Mouse (Mus musculus) retina, embryonic 14.5 days (tissue): ENCODE measurements around the gene Lrrc45.

ENCODE experiments used
- DNase-seq: peaks from one replicate; pipeline ENCODE4 v3.0.0-alpha.2; 2015; ENCODE audit warnings: low spot score

Gene Lrrc45

GRCm38 (mm10) chr11:120704486-120705325 lies 9.0 kb upstream of the Lrrc45 start:
- DNase-seq: peak; percentile 79

DNA sequence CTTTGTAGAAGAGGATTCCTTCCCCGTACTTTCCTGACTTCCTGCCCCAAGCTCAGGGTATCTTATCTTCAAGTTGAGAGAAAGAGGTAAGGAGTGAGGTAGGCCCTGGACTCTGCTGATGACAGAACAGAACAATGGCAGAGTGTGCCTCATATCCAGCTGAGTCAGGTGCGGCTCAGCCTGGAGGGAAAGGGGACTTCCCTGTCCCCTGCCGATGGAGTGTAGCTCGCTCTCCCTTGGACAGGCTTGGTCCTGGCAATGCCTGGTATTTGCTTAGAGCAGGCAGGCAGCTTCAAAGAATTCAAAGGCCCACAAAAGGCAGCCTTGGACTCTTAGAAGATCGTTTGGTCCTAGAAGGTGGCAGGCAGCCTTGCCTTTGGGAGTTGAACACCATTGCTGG lies 7.6 kb upstream of the Lrrc45 start:
- DNase-seq: no peak

DNA sequence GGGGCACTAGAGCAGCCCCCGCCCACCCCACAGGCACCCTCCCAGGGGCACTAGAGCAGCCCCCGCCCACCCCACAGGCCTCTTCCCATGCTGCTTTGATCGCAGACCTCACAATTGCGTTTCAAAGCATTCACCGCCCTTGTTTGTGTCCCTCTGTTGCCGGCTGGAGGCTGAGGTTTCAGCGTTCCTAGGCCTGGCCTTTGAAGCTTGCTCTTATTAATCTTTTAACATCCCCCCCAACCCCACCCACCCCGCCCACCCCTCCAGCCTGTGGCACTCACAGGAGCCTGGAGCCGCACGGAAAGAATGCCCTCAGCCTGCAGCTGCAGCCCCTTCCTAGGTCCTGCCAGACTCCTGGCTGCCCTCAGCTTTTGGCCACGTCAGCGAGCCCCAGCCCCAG lies 6.5 kb upstream of the Lrrc45 start:
- no peak for DNase-seq

GRCm38 (mm10) chr11:120707969-120708368 lies 5.8 kb upstream of the Lrrc45 start:
- no peak for DNase-seq

GRCm38 (mm10) chr11:120709551-120709950 lies 4.2 kb upstream of the Lrrc45 start:
- no peak for DNase-seq

- no peak for DNase-seq
Observed at GRCm38 (mm10) chr11:120710672-120711071, 3.1 kb upstream of the Lrrc45 start.

- no peak for DNase-seq
Observed at GRCm38 (mm10) chr11:120711980-120712604, 1.6 kb upstream of the Lrrc45 start.

DNA sequence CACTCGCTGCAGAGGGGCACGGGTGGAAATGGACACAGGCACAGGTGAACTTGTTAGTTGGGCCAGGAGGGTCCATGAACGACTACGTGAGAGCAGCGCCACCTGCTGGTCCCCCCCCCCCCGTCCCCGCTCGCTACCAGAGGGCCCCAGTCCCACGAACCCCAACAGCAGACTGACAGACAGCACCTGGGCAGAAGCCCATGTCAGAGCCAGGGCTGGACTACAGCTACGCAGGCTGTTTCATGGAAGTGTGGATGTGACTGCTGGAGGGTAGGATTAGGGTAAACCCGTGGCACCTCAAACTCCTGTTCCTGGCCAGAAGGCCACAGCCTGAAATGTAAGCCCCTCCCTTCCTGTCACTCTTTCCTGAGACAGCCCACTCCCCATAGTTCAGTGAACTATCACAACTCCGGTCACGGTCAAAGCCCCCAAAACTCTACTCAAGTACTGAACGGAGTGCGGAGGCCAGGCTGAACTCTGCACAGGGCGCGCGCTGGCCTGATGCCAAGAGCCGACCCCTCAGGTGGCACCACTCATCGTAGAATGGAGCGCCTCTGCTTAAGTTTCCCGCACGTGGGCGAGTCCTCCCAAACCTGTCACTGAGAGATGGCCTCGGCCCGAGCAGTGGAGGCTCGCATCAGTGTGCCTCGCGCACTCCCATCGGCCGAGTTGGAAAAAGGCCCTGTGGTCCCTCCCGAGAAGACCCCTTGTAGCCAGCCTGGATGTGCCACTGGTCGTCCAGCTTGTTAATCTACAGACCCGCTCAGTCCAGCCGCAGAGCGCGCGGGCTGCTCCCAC lies 755 bp upstream of the Lrrc45 start:
- DNase-seq: peak; percentile 82

GRCm38 (mm10) chr11:120714546-120714945 lies 821 bp downstream of the Lrrc45 start:
- no peak for DNase-seq

GRCm38 (mm10) chr11:120715131-120715530 lies 1.4 kb downstream of the Lrrc45 start:
- no peak for DNase-seq

- DNase-seq: no peak
Observed at GRCm38 (mm10) chr11:120719242-120719641, 5.5 kb downstream of the Lrrc45 start.

DNA sequence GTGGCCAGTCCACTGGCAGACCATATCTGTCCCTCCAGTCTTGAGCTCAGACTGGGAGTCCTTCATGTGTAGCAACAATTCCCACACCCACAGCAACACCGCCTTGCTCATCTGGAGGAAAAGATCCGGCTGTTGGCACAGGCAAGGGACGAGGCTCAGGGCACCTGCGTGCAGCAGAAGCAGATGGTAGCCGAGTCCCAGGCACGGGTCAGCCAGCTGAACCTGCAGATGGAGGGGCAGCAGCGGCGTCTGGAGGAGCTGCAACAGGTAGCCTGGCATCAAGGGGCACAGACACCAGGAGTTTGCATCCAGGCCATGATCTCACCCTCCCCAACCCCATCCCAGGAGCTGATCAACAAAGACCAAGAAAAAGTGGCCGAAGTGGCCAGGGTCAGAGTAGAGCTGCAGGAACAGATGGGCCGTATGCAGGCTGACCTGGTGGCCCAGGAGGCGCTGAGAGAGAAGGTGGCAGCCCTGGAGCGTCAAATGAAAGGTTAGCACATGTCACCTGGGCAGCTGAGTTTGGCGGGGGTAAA lies 6.2 kb downstream of the Lrrc45 start:
- no peak for DNase-seq

DNA sequence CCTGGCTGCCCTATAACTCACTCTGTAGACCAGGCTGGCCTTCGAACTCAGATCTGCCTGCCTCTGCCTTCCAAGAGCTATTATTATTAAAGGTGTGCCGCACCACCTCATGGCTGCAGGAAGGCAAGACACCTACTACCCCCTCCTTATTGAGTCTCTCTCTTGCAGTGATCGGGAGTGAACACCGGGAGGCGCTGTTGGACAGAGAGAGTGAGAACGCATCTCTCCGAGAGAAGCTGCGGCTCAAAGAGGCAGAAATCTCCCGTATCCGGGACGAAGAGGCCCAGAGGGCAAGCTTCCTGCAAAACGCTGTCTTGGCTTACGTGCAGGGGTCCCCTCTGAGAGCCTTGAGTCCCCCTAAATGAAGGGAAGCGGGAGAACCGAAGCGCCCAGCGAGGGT lies 6.7 kb downstream of the Lrrc45 start:
- peak; percentile 95 for DNase-seq

- DNase-seq: peak; percentile 82
Observed at GRCm38 (mm10) chr11:120721124-120722066, 7.7 kb downstream of the Lrrc45 start, which contains the start of gene Rac3. TSS of gene Rac3 (plus strand) at chr11:120721470.

GRCm38 (mm10) chr11:120722067-120722630 lies 8.4 kb downstream of the Lrrc45 start:
- DNase-seq: no peak

DNA sequence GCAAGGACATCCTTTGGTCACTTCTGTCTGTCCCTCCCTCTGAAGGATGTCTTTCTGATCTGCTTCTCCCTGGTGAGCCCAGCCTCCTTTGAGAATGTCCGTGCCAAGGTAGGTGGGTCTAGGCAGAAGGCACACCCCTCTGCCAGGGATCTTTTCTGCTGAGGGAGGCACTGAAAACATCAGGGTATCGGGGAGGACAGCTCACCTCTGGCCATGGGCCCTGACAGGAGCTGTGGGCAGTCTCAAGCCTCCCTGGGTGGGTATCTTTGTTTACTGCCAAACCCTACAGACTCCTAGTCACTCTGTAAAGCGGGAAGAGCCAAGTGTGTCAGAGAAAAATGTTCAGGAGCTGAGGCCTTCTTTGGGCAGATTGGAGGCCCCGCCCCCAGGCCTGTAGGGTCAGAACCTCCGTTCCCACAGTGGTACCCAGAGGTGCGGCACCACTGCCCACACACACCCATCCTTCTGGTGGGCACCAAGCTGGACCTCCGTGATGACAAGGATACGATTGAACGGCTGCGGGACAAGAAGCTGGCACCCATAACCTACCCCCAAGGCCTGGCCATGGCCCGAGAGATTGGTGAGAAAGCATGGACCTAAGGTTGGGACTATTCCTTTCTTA lies 9.1 kb downstream of the Lrrc45 start:
- DNase-seq: no peak

DNA sequence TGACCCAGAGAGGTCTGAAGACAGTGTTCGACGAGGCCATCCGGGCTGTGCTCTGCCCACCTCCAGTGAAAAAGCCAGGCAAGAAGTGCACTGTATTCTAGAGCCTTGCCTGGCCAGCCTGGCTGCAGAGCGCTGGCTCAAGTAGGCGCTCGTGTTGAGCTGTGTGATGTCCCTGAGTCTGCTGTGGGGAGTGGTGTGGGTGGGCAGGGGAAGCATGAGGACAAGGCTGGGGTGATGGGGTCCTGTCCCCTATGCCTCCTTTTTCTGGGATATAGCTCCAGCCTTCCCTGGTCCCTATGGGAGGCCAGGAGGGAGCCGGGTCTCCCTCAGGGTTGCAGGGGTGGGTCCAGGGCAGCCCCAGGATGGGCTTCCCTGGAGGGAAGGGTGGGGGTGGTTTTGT lies 9.8 kb downstream of the Lrrc45 start:
- no peak for DNase-seq

DNA sequence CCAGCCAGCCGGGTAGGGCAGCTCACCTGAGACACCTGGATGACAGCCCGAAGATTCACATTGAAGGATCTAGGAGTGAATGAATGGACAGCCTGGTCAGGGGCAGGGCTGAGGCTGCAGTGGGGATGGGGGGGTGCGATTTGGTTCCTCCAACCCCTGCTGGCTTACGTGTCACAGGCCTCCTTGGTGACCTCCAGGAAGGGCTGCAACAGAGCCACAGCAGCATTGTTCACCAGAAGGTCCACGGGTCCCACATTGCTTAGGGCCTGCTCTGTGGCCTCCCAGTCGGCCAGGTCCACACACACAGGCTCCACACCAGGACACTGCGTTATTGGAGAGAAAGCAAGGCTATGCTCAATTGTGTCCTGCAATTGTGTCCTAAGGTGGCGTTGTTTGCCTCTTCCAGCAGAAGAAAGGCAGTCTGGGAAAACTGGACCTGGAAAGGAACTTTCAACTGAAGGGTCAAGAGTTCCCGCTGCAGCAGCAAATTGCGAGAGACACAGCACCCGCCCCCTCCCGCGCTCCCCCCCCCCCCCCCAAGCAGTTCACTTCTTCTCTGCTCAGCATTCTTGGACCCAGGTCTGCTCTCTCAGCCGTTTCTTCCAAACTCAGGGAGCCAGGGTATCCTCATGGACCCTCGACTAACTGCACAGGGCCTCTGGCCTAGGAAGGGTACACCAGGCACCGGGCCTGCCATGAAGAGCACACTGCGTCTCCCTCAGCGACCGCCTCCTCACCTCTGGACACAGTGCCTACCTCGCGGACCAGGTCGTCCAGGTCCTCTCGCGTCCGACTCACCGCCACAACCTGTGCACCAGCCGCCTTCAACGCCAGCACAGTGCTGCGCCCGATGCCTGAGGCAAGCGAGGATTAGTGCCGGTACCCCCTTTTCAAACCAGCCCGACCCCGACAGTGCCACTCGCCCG lies 12.8 kb downstream of the Lrrc45 start:
- no peak for DNase-seq

DNA sequence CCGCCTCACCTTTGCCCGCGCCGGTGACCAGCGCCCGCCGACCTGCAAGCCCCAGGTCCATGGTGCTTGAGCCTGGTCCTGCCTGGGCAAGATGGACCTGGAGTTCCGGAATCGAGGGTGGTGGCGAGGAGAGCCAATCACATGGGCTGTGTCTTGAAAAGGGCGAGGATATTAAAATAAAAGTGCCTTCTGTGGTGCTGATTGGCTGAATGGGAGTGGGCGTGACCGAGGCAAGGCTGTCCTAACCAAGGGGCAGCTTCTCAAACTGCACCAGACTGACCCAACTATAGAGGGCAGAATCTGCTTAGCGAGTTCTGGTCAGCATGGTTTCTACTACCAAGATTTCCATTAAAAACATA lies 13.4 kb downstream of the Lrrc45 start, which contains the start of gene Dcxr:
TSS of gene Dcxr (minus strand) at position 113 of the 359 bp plus-strand sequence.
- DNase-seq: peak; percentile 89
